Mouse (Mus musculus) bone marrow, adult 2 months (tissue): ENCODE measurements at regions not wholly inside any gene's neighbourhood (a gene's known extent, or its start where the extent isn't known, plus 50 kb on each side); places are given as distances from the start of the nearest gene placed in this dataset.

ENCODE experiments used
- H3K27ac ChIP-seq: fragments of 200-500 bp; 2 replicates; pipeline ENCODE4 v1.5.1; 2012; ENCODE audit warnings: low read depth, mild to moderate bottlenecking, control low read depth, inconsistent platforms, low read length; ENCODE audit not compliant: control insufficient read depth, poor library complexity, insufficient read depth
- H3K4me1 ChIP-seq: fragments of 200-500 bp; 2 replicates; pipeline ENCODE4 v1.6.1; 2011; ENCODE audit warnings: low read length; ENCODE audit not compliant: control insufficient read depth, insufficient read depth
- H3K4me3 ChIP-seq: fragments of 200-500 bp; replicated peaks from 2 replicates; pipeline ENCODE3; 2011; ENCODE audit warnings: mild to moderate bottlenecking, low read depth, low read length, control low read depth; ENCODE audit not compliant: control insufficient read depth
- CTCF ChIP-seq: fragments of 200-500 bp; IDR thresholded peaks from 2 replicates; pipeline ENCODE4 v1.5.1; 2011; ENCODE audit warnings: low read length, control low read depth; ENCODE audit not compliant: control insufficient read depth, insufficient read depth
- POLR2A ChIP-seq: fragments of 200-500 bp; IDR thresholded peaks from 2 replicates; pipeline ENCODE4 v1.6.1; 2011; ENCODE audit warnings: low read depth, mild to moderate bottlenecking, control low read depth, low read length, borderline replicate concordance; ENCODE audit not compliant: control insufficient read depth
- WGBS: fragments of 180-500 bp; shearing (Covaris S2); methylation state at CpG from one replicate; pipeline ENCODE4 v1.1.7; 2018; 5-methylcytosine and 5-hydroxymethylcytosine counted together

GRCm38 (mm10) chr1:128810094-128810493 is 218.0 kb upstream of the Cxcr4 start:
- Histone ChIP-seq H3K27ac (no peak overlapping the region), H3K4me1 (no peaks in the 10 kb centered on the region; the same call in 1 of the 2 replicates), H3K4me3 (no peak overlapping the region)
- TF ChIP-seq CTCF: no peak
- no peak for TF ChIP-seq POLR2A
- 85% methylated on average over 2 of the region's 2 CpGs for WGBS

GRCm38 (mm10) chr1:128809601-128810000 is 217.5 kb upstream of the Cxcr4 start:
- H3K4me3 ChIP-seq: no peak overlapping the region
- 73% methylated on average over 8 of the region's 8 CpGs for WGBS
- no peaks in the 10 kb centered on the region; the same call in 1 of the 2 replicates for H3K4me1 ChIP-seq
- no peak overlapping the region for H3K27ac ChIP-seq
- TF ChIP-seq POLR2A: no peak
- no peak for TF ChIP-seq CTCF

- TF ChIP-seq POLR2A (no peak), CTCF (no peak)
- no peak overlapping the region for H3K27ac ChIP-seq
- WGBS: 85% methylated on average over 5 of the region's 5 CpGs
- no peaks in the 10 kb centered on the region; the same call in 1 of the 2 replicates for H3K4me1 ChIP-seq
- H3K4me3 ChIP-seq: no peak overlapping the region
Measured at GRCm38 (mm10) chr1:128808599-128808998, 216.5 kb upstream of the Cxcr4 start.

GRCm38 (mm10) chr1:128805687-128806653 is 213.9 kb upstream of the Cxcr4 start:
- Histone ChIP-seq H3K27ac (no peak overlapping the region), H3K4me1 (no peaks in the 10 kb centered on the region; the same call in 1 of the 2 replicates), H3K4me3 (no peak overlapping the region)
- TF ChIP-seq POLR2A: no peak
- no peak for TF ChIP-seq CTCF
- 80% methylated on average over 10 of the region's 10 CpGs for WGBS

GRCm38 (mm10) chr1:128803433-128804060 is 211.5 kb upstream of the Cxcr4 start:
- H3K4me3 ChIP-seq: no peak overlapping the region
- H3K27ac ChIP-seq: no peak overlapping the region
- no peaks in the 10 kb centered on the region; the same call in 1 of the 2 replicates for H3K4me1 ChIP-seq
- no peak for TF ChIP-seq POLR2A
- TF ChIP-seq CTCF: no peak
- WGBS: 72% methylated on average over 9 of the region's 9 CpGs

GRCm38 (mm10) chr1:128803058-128803432 is 211.0 kb upstream of the Cxcr4 start:
- Histone ChIP-seq H3K27ac (no peak overlapping the region), H3K4me1 (no peaks in the 10 kb centered on the region; the same call in 1 of the 2 replicates), H3K4me3 (no peak overlapping the region)
- TF ChIP-seq POLR2A (no peak), CTCF (no peak)

GRCm38 (mm10) chr1:128798721-128799120 is 206.6 kb upstream of the Cxcr4 start:
- TF ChIP-seq POLR2A: no peak
- no peak for TF ChIP-seq CTCF

GRCm38 (mm10) chr1:128795654-128796053 is 203.6 kb upstream of the Cxcr4 start:
- H3K4me3 ChIP-seq: no peak overlapping the region
- TF ChIP-seq CTCF (no peak), POLR2A (no peak)
- WGBS: 83% methylated on average over 6 of the region's 6 CpGs
- no peak overlapping the region for H3K27ac ChIP-seq
- H3K4me1 ChIP-seq: no peaks in the 10 kb centered on the region

More at GRCm38 (mm10) chr1:128798721-128799120, 206.6 kb upstream of the Cxcr4 start:
- no peak overlapping the region for H3K27ac ChIP-seq
- WGBS: 70% methylated on average over 4 of the region's 4 CpGs
- no peaks in the 10 kb centered on the region; the same call in 1 of the 2 replicates for H3K4me1 ChIP-seq
- no peak overlapping the region for H3K4me3 ChIP-seq
